Mouse (Mus musculus): ENCODE results near the gene Timp3. TPM values are rescaled to one million over a fixed set of nuclear protein-coding genes. Genes with fewer than 3 reads are reported as not detected.

Gene Timp3
- total RNA-seq (2021), result 10 to 100 TPM; 45.8 to 47.4 TPM

DNA sequence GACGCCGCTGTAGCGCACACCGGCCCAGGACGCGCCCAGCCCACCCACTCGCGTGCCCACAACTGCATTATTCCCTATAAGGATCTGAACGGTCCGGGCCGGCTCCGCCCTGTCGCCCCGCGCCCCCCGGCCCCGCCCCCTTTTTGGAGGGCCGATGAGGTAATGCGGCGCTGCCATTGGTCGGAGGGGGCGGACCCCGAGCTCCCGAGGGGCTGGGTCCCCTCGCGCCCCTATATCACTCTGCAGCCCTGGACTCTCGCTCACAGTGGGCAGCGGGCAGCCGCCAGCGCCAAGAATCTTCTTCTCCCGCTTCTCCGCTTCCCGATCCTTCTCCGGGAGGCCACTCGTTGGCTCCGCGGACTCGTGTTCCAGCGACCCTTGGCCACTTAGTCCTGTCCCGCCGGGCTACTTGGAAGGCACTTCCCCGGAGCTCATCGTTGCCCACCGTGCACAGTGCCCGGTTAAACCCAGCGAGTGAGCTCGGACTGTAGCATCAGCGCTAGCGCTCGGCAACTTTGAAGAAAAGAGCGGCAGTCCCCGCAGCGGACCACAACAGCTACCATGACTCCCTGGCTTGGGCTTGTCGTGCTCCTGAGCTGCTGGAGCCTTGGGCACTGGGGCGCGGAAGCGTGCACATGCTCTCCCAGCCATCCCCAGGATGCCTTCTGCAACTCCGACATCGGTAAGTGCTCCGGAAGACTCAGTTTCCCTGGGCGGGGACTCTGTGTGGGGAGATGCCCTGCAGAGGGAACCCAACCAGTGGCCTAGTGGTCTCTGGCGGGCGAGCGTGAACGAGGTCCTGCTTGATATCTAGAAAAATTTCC is at the start of gene Timp3:
Gene Timp3 (plus strand): TSS at position 80 of the 824 bp plus-strand sequence.
- DNase-seq (ENCODE audit: extremely low spot score in 1 of 2, low spot score in 2 of 2), result peak; percentile 63 to 87
- intact Hi-C loops (cut with DNase I), result loop anchor here (5.0 kb wide), 2 partner anchors 37 to 333 kb away; no protein-coding TSS in a partner anchor

- intact Hi-C loops (cut with DNase I), result no loop called here
- peak; percentile 58 to 69 for DNase-seq (ENCODE audit: extremely low spot score in 1 of 2, low spot score in 2 of 2)
These were observed 44.0 kb upstream of the Timp3 start for GRCm38 (mm10) chr10:86256221-86256620.

DNA sequence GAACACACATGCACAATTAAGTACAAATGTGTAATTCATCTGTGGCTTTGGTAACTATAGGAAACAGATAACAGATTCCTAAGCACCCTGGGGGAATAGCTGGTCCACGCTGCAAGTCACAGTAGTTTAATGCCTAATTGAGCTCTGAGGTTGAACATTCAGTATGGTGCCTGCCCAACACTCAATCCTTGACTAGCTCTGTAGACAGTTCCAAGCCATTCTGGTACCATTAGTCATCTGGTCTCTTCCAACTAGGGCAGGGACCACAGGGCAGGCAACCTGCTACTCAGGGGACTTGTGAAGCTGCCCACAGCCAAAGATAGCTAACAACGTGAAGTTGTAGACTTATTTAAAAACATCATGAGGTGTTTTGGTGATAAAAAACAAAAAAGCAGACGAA is 43.1 kb upstream of the Timp3 start:
- intact Hi-C loops (cut with DNase I), result no loop called here
- DNase-seq (ENCODE audit: extremely low spot score in 1 of 2, low spot score in 2 of 2), result no peak

GRCm38 (mm10) chr10:86258046-86258445 is 42.1 kb upstream of the Timp3 start:
- no peak for DNase-seq (ENCODE audit: extremely low spot score in 1 of 2, low spot score in 2 of 2)
- intact Hi-C loops (cut with DNase I), result no loop called here

GRCm38 (mm10) chr10:86258992-86259391 is 41.2 kb upstream of the Timp3 start:
- DNase-seq (ENCODE audit: extremely low spot score in 1 of 2, low spot score in 2 of 2), result no peak
- intact Hi-C loops (cut with DNase I), result no loop called here

GRCm38 (mm10) chr10:86261725-86262124 is 38.4 kb upstream of the Timp3 start:
- DNase-seq (ENCODE audit: extremely low spot score in 1 of 2, low spot score in 2 of 2), result no peak
- intact Hi-C loops (cut with DNase I), result no loop called here

- intact Hi-C loops (cut with DNase I), result no loop called here
- DNase-seq (ENCODE audit: extremely low spot score in 1 of 2, low spot score in 2 of 2), result peak in 1 of 2 experiments; percentile 29
These were observed 35.6 kb upstream of the Timp3 start for GRCm38 (mm10) chr10:86264618-86265017.

GRCm38 (mm10) chr10:86270254-86270653 is 29.9 kb upstream of the Timp3 start:
- DNase-seq (ENCODE audit: extremely low spot score in 1 of 2, low spot score in 2 of 2), result no peak
- intact Hi-C loops (cut with DNase I), result no loop called here

DNA sequence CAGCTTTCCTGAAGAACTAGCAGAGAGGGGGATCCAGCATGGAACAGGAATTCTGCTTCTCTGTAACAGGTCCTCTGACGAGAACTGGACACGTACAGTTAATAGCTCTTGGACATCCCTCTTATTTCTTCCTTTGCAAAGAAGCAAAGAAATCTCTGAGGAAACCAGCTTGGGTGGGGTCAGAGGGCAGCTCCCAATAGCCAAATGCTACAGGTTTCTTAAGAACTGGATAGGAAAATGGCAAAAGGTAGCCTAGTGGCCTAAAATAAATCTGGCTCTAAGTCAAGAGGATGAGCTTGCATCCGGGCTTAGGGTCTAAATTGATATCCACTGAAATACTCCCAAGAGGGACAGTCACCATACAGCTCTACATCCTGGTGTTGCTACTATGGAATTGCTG is 27.3 kb upstream of the Timp3 start:
- intact Hi-C loops (cut with DNase I), result no loop called here
- DNase-seq (ENCODE audit: extremely low spot score in 1 of 2, low spot score in 2 of 2), result no peak

DNA sequence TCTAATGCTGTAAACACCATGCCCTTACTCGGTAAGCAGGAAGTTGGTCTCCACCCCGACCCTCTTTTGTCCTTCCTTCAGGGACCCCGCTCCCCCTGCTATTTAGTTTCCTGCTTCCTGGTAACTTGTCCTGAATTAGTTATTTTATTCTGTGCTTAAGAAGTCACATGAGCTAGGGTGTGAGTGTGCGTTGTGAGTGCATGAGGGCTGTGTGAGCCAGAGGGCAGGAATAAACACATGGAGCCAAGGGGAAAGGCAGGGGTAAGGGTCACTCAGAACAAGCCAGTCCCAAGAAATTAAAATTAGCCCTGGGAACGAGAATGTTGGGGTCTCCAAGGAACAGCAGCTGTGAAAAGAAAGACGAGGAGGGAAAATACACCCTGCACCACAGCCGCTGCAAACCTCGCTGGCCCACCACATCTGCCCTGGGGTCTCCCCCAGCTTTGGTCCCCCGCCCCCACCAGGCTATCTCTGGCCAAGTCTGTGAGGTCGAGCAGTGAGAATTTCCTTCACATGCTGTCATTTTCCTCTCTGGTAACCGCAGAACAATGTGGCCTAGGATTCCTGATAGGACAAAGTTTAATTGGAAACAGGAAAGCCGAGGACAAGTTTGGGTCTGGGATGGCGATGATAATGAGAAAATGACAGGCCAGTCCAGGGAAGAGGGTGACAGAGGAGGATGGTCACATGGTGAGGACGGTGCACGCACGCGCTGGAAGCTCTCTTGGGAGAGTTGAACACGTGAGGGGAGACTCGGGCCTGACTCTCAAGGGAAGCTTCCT is 26.6 kb upstream of the Timp3 start:
- peak in 1 of 2 experiments; percentile 64 for DNase-seq (ENCODE audit: extremely low spot score in 1 of 2, low spot score in 2 of 2)
- intact Hi-C loops (cut with DNase I), result no loop called here

- intact Hi-C loops (cut with DNase I), result no loop called here
- DNase-seq (ENCODE audit: extremely low spot score in 1 of 2, low spot score in 2 of 2), result no peak
These were observed 24.6 kb upstream of the Timp3 start for GRCm38 (mm10) chr10:86275585-86275984.

- intact Hi-C loops (cut with DNase I), result no loop called here
- no peak for DNase-seq (ENCODE audit: extremely low spot score in 1 of 2, low spot score in 2 of 2)
These were observed 22.8 kb upstream of the Timp3 start for GRCm38 (mm10) chr10:86277327-86277726.

DNA sequence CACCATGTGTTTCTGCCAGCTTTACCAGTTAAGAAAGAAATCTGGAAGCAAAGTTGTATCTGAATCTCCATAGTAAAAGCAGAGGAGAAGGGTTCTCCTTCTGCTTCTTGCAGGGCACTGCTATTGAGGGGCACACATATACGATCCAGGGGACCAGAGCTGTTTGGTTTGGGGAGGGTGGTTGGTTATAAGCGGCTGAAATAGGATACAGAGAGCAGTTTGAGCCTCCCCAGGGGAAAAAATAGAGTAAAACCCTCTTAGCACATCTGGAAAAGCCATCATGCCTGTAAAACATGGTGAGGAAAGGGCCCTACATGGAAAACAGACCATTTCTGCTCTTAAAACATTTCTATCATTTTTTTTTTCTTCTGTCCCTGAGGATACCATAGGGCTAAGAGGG is 21.7 kb upstream of the Timp3 start:
- DNase-seq (ENCODE audit: extremely low spot score in 1 of 2, low spot score in 2 of 2), result no peak
- intact Hi-C loops (cut with DNase I), result no loop called here

GRCm38 (mm10) chr10:86279579-86280168 is 20.5 kb upstream of the Timp3 start:
- intact Hi-C loops (cut with DNase I), result no loop called here
- DNase-seq (ENCODE audit: extremely low spot score in 1 of 2, low spot score in 2 of 2), result no peak

- intact Hi-C loops (cut with DNase I), result no loop called here
- no peak for DNase-seq (ENCODE audit: extremely low spot score in 1 of 2, low spot score in 2 of 2)
These were observed 18.9 kb upstream of the Timp3 start for GRCm38 (mm10) chr10:86281238-86281637.

GRCm38 (mm10) chr10:86286508-86286907 is 13.7 kb upstream of the Timp3 start:
- DNase-seq (ENCODE audit: extremely low spot score in 1 of 2, low spot score in 2 of 2), result no peak
- intact Hi-C loops (cut with DNase I), result no loop called here

- intact Hi-C loops (cut with DNase I), result no loop called here
- DNase-seq (ENCODE audit: extremely low spot score in 1 of 2, low spot score in 2 of 2), result peak in 1 of 2 experiments; percentile 53
These were observed 9.9 kb upstream of the Timp3 start for GRCm38 (mm10) chr10:86290109-86290771.

GRCm38 (mm10) chr10:86293880-86294279 is 6.3 kb upstream of the Timp3 start:
- intact Hi-C loops (cut with DNase I), result no loop called here
- DNase-seq (ENCODE audit: extremely low spot score in 1 of 2, low spot score in 2 of 2), result no peak

Data from left cerebral cortex, postnatal 10 days (tissue).